Mouse (Mus musculus): ENCODE measurements around the gene Sf3a1. TPM values are rescaled to one million over a fixed set of nuclear protein-coding genes. Genes with fewer than 3 reads are reported as not detected.
"Not testable (repeated sequence)": the region's sequence is repeated elsewhere in the genome, so short reads cannot be mapped to it uniquely, and the experiment has no call there.

The Sf3a1 gene
- 16.0 and 16.5 TPM in 2 replicates for polyA plus RNA-seq (2015; fragmentation: Nextera tagmentation; extraction: Ambion mirVana)

- peaks cover 10% of the 10 kb centered on the region; the same call in 1 of the 2 replicates for H3K4me1 ChIP-seq (replicated peaks; ENCODE audit: control insufficient read depth, insufficient read depth)
- peak; percentile 28; the same call in 1 of the 2 replicates for TF ChIP-seq CTCF (IDR thresholded peaks at IDR 0.05; ENCODE audit: low read depth)
- no peak for TF ChIP-seq EP300 (optimal IDR thresholded peaks at IDR 0.05)
- peak; percentile 96 for ATAC-seq (ENCODE audit: low FRiP score, low TSS enrichment)
- no peaks in the 10 kb centered on the region for H3K27me3 ChIP-seq (ENCODE audit: control insufficient read depth, insufficient read depth, low read length)
- H3K4me2 ChIP-seq (replicated peaks; ENCODE audit: low read depth), result peak within 1 kb of the TSS; percentile 76
- peak; percentile 96 for DNase-seq (ENCODE audit: low spot score)
- 2% methylated on average over 45 of the region's 54 CpGs for WGBS
- peak within 1 kb of the TSS; percentile 92 for H3K27ac ChIP-seq (replicated peaks)
- H3K36me3 ChIP-seq (ENCODE audit: control insufficient read depth, insufficient read depth, low read length), result peaks cover 10% of the 10 kb centered on the region
- H3K9ac ChIP-seq (ENCODE audit: low read length), result peak within 1 kb of the TSS; percentile 75
- H3K4me3 ChIP-seq (ENCODE audit: low read depth, low read length), result peak within 1 kb of the TSS; percentile 68
- H3K9me3 ChIP-seq (ENCODE audit: control insufficient read depth, low read length), result no peaks in the 10 kb centered on the region
Measured at GRCm38 (mm10) chr11:4159808-4160708, at the start of gene Sf3a1, which contains the start of gene Ccdc157. Sf3a1 (plus strand) TSS chr11:4160350. Ccdc157 (minus strand) TSS chr11:4160293.

- no peaks in the 10 kb centered on the region for H3K4me1 ChIP-seq (replicated peaks; ENCODE audit: control insufficient read depth, insufficient read depth)
- 88% methylated on average over 4 of the region's 4 CpGs for WGBS
- H3K36me3 ChIP-seq (ENCODE audit: control insufficient read depth, insufficient read depth, low read length), result no peaks in the 10 kb centered on the region
- no peak overlapping the region for H3K27ac ChIP-seq (replicated peaks)
- H3K9me3 ChIP-seq (ENCODE audit: control insufficient read depth, low read length), result no peaks in the 10 kb centered on the region
- H3K4me3 ChIP-seq (ENCODE audit: low read depth, low read length), result no peak overlapping the region
- no peak overlapping the region for H3K9ac ChIP-seq (ENCODE audit: low read length)
- ATAC-seq (ENCODE audit: low FRiP score, low TSS enrichment) (no peak), DNase-seq (ENCODE audit: low spot score) (no peak)
- no peaks in the 10 kb centered on the region for H3K27me3 ChIP-seq (ENCODE audit: control insufficient read depth, insufficient read depth, low read length)
- TF ChIP-seq EP300 (optimal IDR thresholded peaks at IDR 0.05) (no peak), CTCF (IDR thresholded peaks at IDR 0.05; ENCODE audit: low read depth) (no peak)
- H3K4me2 ChIP-seq (replicated peaks; ENCODE audit: low read depth), result no peak overlapping the region
Measured at GRCm38 (mm10) chr11:4112033-4112432, 48.1 kb upstream of the Sf3a1 start.

- no peak for TF ChIP-seq CTCF (IDR thresholded peaks at IDR 0.05; ENCODE audit: low read depth)
- TF ChIP-seq EP300 (optimal IDR thresholded peaks at IDR 0.05), result no peak
- H3K27me3 ChIP-seq (ENCODE audit: control insufficient read depth, insufficient read depth, low read length), result no peaks in the 10 kb centered on the region
- 73% methylated on average over 6 of the region's 6 CpGs for WGBS
Measured at GRCm38 (mm10) chr11:4112861-4113260, 47.3 kb upstream of the Sf3a1 start.

GRCm38 (mm10) chr11:4113496-4113895 is 46.7 kb upstream of the Sf3a1 start:
- WGBS, result 89% methylated on average over 4 of the region's 4 CpGs
- Histone ChIP-seq H3K27ac (replicated peaks) (no peak overlapping the region), H3K9me3 (ENCODE audit: control insufficient read depth, low read length) (no peaks in the 10 kb centered on the region), H3K27me3 (ENCODE audit: control insufficient read depth, insufficient read depth, low read length) (no peaks in the 10 kb centered on the region), H3K4me2 (replicated peaks; ENCODE audit: low read depth) (no peak overlapping the region), H3K36me3 (ENCODE audit: control insufficient read depth, insufficient read depth, low read length) (no peaks in the 10 kb centered on the region), H3K4me1 (replicated peaks; ENCODE audit: control insufficient read depth, insufficient read depth) (no peaks in the 10 kb centered on the region), H3K4me3 (ENCODE audit: low read depth, low read length) (no peak overlapping the region), H3K9ac (ENCODE audit: low read length) (no peak overlapping the region)
- no peak for TF ChIP-seq EP300 (optimal IDR thresholded peaks at IDR 0.05)
- TF ChIP-seq CTCF (IDR thresholded peaks at IDR 0.05; ENCODE audit: low read depth), result no peak
- DNase-seq (ENCODE audit: low spot score), result no peak
- ATAC-seq (ENCODE audit: low FRiP score, low TSS enrichment), result no peak

More at GRCm38 (mm10) chr11:4112861-4113260, 47.3 kb upstream of the Sf3a1 start:
- H3K9me3 ChIP-seq (ENCODE audit: control insufficient read depth, low read length), result no peaks in the 10 kb centered on the region
- H3K4me3 ChIP-seq (ENCODE audit: low read depth, low read length), result no peak overlapping the region
- no peaks in the 10 kb centered on the region for H3K4me1 ChIP-seq (replicated peaks; ENCODE audit: control insufficient read depth, insufficient read depth)
- no peak overlapping the region for H3K9ac ChIP-seq (ENCODE audit: low read length)
- ATAC-seq (ENCODE audit: low FRiP score, low TSS enrichment), result no peak
- no peaks in the 10 kb centered on the region for H3K36me3 ChIP-seq (ENCODE audit: control insufficient read depth, insufficient read depth, low read length)
- H3K27ac ChIP-seq (replicated peaks), result no peak overlapping the region
- H3K4me2 ChIP-seq (replicated peaks; ENCODE audit: low read depth), result no peak overlapping the region
- no peak for DNase-seq (ENCODE audit: low spot score)

GRCm38 (mm10) chr11:4113970-4114369 is 46.2 kb upstream of the Sf3a1 start:
- no peaks in the 10 kb centered on the region for H3K4me1 ChIP-seq (replicated peaks; ENCODE audit: control insufficient read depth, insufficient read depth)
- 75% methylated on average over 6 of the region's 6 CpGs for WGBS
- H3K9ac ChIP-seq (ENCODE audit: low read length), result no peak overlapping the region
- H3K9me3 ChIP-seq (ENCODE audit: control insufficient read depth, low read length), result no peaks in the 10 kb centered on the region
- no peak for DNase-seq (ENCODE audit: low spot score)
- no peak overlapping the region for H3K27ac ChIP-seq (replicated peaks)
- TF ChIP-seq EP300 (optimal IDR thresholded peaks at IDR 0.05), result no peak
- no peak for TF ChIP-seq CTCF (IDR thresholded peaks at IDR 0.05; ENCODE audit: low read depth)
- no peaks in the 10 kb centered on the region for H3K36me3 ChIP-seq (ENCODE audit: control insufficient read depth, insufficient read depth, low read length)
- H3K27me3 ChIP-seq (ENCODE audit: control insufficient read depth, insufficient read depth, low read length), result no peaks in the 10 kb centered on the region
- H3K4me2 ChIP-seq (replicated peaks; ENCODE audit: low read depth), result no peak overlapping the region
- no peak for ATAC-seq (ENCODE audit: low FRiP score, low TSS enrichment)
- no peak overlapping the region for H3K4me3 ChIP-seq (ENCODE audit: low read depth, low read length)

GRCm38 (mm10) chr11:4114541-4114940 is 45.6 kb upstream of the Sf3a1 start:
- H3K36me3 ChIP-seq (ENCODE audit: control insufficient read depth, insufficient read depth, low read length); H3K27me3 ChIP-seq (ENCODE audit: control insufficient read depth, insufficient read depth, low read length); H3K4me3 ChIP-seq (ENCODE audit: low read depth, low read length); DNase-seq (ENCODE audit: low spot score); H3K9ac ChIP-seq (ENCODE audit: low read length); H3K27ac ChIP-seq (replicated peaks); ATAC-seq (ENCODE audit: low FRiP score, low TSS enrichment); H3K4me1 ChIP-seq (replicated peaks; ENCODE audit: control insufficient read depth, insufficient read depth); H3K4me2 ChIP-seq (replicated peaks; ENCODE audit: low read depth); H3K9me3 ChIP-seq (ENCODE audit: control insufficient read depth, low read length): not testable (repeated sequence)
- WGBS, result 77% methylated on average over 6 of the region's 6 CpGs

Measured in stomach, postnatal 0 days (tissue).